Mouse (Mus musculus): ENCODE results near the gene Agmat.
A peak's percentile ranks its signal among the peaks of the same experiment; 100 is the strongest.
"Not testable (repeated sequence)": the region's sequence is repeated elsewhere in the genome, so short reads cannot be mapped to it uniquely, and the experiment has no call there.

Agmat gene

DNA sequence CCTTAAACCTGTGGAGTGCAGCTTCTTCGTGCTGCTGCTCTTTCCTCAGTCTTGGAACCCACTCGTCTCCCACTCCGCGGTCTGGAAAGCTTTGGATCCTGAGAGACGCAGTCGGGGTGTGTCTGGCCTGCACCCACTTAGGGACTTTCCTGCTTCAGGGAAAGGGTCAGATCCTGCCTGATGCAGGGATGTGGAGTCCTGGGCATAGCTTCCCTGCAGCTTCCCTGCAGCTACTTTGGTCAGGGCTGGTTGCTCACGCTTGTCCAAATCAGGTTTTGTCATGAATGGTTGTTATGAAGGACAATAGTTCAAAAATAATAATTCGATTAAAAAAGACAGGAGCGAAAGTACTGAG is 11.3 kb upstream of the Agmat start:
- DNase-seq (ENCODE audit: low spot score in 2 of 2) = no peak

DNA sequence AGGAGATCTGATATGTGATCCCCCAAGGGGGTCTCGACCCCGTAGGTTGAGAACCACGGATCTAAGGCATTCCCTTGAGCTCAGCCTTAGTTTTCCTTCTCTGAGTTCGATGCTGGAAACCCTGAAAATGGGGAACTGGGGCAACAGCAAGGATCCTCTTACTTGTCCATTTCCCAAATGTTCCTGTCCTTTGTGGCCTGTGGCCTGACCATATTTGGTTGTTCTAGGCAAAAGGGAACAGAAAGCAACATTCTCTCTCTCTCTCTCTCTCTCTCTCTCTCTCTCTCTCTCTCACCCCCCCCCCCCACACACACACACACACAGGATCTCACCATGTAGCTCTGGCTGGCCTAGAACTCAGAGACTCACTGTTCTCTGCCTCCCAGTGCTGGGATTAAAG is 9.6 kb upstream of the Agmat start:
- DNase-seq (ENCODE audit: low spot score in 2 of 2) = no peak

DNA sequence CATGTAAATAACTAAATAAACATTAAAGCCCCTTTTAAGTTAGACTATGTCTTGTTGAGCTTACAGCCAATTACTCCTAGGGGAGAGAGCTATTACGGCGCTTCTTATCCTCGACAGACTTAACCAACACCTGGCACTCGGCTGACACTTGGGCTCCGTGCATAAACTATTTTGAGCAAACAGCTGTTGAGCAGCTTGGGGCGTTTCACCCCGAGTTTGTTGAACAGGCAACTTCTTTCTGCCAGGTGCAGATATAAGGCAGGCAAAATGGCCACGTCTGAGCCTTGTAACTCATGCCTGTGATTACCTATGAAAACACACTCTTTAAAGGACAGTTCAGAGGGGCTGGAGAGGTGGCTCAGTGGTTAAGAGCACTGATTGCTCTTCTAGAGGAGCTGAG is 8.5 kb upstream of the Agmat start:
- DNase-seq (ENCODE audit: low spot score in 2 of 2) = no peak

DNA sequence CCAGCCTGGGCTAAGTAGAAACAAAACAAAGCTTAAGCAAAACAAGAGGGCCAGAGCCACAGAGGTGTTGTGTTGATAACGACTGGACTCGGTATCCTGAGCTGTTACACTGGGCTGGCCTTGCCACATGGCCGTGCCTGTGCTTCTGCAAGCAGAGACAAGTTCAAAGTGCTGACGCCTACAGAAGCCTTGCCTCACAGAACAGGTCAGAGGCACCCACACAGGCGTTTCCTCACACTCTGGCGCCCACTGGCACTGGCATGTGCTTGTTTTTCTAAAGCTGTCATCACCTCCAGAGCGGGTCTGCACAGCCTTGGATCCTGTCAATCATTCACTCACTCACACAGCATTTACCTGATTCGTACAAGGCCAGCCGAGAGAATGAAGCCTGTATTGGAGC is 4.6 kb upstream of the Agmat start:
- no peak for DNase-seq (ENCODE audit: low spot score in 2 of 2)

DNA sequence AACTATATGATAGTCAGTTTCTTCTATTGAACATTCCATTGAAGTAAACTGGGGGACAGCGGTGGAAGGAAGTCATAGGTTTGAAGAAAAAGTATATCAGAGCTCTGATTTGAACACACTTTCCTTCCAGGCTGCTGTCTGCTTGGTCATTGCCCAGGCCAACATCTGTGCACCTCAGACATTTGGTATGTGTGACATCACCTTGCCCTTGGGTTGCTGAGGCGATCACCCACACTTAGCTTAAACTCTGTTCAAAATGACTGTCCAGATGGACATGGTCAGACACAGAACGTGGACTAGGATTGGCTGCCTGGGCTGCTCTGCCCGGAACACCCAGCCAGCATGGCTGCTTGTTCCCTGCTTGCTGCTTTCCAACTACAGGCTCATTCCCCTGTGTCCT is 4.1 kb upstream of the Agmat start:
- DNase-seq (ENCODE audit: low spot score in 2 of 2) = no peak

DNA sequence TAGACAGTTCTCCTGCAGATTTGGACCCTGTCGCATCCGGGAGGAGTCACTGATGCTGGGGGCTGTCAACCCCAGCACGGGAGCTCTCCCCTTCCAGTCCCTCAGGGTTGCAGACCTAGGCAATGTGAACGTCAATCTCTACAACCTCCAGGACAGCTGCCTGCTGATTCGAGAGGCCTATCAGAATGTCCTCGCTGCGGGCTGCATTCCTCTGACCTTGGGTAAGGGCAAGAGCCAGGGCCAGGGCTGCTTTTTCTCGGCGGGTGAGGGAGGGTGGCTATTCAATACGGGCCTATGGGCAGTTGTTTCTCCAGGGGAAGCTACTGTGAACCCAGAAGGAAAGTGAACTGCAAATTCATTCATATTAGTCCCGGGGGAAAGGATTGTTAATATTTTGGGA is 3.1 kb downstream of the Agmat start:
- DNase-seq (ENCODE audit: low spot score in 2 of 2) = no peak

DNA sequence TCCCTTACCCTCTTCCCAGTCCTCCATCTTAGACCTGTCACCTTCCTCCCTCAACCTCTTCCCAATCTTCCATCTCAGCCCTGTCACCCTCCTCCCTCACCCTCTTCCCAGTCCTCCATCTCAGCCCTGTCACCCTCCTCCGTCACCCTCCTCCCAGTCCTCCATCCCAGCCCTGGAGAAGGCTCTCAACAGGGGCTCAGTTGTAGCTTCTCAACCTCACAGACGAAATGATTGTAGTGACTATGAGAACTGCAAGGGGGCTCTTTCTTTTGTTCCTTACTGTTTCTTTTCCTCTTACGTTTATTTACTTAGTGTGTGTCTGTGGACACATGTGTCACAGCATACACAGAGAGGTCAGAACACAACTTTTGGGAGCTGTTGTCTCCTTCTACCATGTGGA is 4.4 kb downstream of the Agmat start:
- no peak for DNase-seq (ENCODE audit: low spot score in 2 of 2)

DNA sequence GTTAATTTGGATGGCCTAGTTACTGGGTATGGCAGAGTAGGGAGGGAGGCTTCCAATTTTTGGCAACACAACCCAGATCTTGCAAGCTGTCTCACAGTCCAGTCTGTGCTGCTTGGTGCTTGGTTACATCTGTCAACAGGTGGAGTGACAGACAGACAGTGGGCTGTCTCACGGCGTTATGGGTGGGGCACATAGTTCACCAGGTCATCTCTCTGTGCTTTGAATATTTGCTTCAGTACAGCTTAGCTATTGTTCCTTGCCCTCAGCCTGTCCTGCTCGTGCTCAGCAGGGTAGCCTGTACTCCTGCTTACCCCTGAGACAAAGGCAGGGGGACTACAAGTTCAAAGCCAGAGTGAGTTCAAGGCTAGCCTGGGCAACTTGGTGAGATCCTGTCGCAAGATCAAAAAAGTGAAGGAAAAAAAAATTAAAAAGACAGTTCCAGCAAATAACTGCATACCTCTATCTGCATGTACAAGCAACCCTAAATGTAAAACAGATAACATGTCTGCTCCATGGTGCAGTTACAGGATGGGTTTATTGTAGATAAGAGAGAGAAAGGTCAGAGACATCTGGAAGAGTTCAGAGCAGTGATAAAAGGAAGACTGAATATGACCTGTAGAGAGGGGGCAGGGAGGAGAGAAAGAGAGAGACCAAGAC is 5.1 kb downstream of the Agmat start:
- DNase-seq (ENCODE audit: low spot score in 2 of 2) = no peak

DNA sequence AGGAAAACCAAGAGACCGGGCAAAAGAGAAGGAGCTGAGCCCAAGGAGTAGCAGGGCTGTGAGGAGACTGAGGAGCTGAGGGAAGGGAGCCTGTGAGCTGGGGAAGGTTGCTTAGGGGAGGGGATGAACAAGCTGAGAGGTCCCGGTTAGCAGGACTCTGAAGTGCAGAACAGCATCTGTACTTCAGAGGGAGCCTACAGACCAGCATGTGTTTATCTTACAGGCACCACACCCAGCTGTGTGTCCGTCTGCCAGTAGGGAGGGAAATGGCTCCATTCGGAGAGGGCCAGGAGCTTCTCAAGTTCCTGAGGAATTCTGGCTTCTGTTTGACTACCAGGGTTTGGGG is 5.6 kb downstream of the Agmat start:
- DNase-seq (ENCODE audit: low spot score in 2 of 2) = no peak

DNA sequence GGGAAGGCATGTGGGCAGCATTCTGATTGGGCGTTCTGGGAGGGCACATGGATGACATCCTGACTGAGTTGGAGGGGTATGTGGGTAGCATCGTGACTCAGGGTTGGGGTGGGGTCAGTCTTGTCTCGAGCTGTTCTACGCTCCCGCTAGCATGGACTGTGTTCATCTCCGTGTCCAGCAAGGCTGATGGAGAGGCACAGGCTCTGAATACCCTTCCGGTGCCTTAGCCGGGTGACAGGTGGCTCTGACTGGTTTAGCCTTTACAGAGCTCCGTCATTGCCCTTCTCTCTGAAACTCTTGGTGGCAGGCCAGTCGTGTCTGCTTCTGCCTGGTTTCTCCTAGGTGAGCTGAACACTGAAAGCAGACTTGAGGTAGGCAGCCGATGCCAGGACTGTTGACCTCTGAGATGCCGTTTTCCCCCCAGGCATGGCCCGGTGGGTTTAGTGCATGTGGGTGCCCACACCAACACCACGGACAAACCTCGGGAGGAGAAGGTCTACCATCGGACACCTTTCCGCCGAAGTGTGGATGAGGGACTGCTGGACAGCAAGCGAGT is 9.0 kb downstream of the Agmat start:
- DNase-seq (ENCODE audit: low spot score in 2 of 2) = no peak

DNA sequence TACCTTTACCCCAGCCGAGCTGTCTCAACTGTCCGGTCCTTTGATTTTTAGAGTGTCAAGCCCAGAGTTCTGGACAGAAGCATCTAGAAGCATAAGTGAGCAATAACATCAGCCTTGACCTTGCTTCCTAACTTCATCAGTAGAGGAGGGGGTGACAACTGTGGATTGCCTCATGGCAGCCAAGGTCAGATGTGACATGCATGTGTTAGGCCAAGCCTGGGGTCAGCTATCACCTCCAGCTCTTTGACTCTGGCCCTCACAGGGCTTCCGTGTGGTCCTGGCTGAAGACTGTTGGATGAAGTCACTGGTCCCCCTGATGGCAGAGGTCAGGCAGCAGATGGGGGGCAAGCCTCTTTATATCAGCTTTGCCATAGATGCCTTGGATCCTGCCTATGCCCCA is 10.7 kb downstream of the Agmat start:
- no peak for DNase-seq (ENCODE audit: low spot score in 2 of 2)

DNA sequence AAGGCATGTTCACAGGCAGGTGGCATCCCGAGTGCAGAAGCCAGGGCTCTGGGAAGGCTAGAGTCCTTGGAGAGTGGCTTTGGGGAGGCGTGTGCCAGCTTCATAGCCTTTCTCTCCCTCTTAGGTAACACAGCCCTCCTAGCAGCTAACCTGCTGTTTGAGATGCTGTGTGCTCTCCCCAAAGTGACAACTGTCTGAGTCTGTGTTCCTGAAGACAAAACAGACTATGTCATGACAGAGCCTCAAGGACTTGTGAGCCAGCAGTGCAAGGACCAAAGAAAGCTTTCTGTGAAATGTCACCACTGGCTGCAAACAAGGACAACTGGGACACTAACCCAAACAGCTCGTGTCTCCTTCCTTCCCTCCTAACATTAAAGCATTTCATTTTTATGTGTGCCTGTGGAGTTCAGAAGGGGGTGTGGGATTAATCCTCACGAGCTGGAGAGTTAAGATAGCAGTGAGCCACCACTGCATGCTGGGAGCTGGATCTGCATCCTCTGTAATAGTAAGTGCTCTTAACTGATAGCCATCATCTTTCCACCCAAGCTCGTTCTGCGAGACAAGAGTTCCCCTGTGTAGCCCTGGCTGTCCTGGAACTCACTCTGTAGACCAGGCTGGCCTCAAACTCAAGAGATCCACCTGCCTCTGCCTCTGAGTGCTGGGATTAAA is 12.5 kb downstream of the Agmat start:
- DNase-seq (ENCODE audit: low spot score in 2 of 2) = no peak

DNA sequence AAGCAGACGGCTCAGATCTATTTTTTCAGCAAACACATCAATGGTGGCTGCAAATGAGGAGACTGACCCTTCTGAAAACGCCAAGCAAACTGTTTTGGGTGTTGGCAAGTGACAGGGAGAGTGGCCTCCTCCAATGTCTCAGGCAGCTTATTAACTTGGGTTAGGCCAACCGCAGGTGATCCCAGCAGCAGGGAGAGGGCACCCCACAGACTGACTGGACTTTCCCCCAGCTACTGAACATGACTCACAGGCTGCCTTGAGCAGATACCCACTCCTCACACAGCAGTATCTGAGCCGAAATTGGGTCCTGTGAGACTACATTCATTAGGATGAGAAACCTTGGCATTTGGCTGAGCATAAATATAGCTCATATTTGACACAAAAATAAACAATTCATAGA is 14.5 kb downstream of the Agmat start:
- no peak for DNase-seq (ENCODE audit: low spot score in 2 of 2)

DNA sequence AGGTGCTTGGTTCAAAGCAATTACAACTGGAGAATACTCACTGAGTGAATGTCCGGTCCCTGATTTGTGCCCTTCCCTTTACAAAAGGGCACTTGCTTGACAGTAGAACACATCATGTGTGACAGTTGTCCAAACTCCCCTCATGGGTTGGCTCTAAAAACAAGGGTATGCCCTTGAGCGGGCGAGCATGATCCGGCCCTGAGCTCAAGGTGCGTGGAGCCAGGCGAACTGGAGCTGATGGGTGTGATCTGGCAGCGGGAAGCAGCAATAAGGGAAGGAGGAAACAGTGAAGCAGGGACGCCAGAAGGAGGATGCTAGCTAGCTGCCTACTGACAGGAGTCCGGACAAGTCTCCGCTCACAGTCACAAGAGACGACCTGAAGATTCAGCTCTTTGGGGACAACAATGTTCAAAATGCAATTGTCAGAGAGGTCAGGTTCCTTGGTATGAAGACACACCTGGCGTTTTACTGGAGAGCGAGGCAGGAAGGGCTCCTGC is 15.7 kb downstream of the Agmat start:
- no peak for DNase-seq (ENCODE audit: low spot score in 2 of 2)

DNA sequence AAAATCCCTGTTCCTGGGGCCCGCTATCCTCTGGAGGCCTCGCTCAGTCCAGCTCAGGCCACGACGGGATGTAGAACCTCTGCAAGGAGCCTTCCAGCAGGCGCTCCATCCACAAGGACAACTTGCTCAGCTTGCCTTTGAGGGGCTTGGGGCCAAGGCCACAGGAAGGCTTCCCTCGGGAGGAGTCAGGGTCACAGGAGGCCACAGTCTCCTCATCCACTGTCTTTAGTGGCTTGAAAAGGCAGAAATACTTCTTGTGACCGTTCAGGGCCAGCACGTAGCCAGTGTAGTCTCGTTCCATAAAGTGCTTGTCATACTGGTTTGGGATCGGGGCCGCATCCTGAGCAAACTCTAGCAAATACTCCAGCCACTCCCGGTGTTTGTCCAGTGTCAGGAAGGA is 17.0 kb downstream of the Agmat start:
- no peak for DNase-seq (ENCODE audit: low spot score in 2 of 2)

DNA sequence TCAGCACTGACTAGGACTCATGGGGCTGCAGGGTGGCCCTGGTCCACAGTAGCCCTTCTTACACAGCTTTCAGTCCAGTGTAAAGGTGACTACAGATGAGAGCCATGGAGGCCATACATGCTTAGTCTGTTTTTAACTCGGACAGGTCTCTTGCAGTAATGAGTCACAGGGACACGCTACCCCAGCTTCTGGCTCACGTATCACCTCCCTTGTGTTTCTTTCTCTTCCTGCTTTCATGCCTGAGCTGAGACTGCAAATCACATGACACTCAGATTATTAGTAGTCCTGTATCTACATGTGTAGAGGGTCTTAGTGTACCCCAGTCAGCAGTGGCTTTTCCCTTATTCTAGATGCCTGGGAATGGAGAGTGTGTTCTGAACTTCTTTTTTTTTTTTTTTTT is 18.5 kb downstream of the Agmat start:
- no peak for DNase-seq (ENCODE audit: low spot score in 2 of 2)

DNA sequence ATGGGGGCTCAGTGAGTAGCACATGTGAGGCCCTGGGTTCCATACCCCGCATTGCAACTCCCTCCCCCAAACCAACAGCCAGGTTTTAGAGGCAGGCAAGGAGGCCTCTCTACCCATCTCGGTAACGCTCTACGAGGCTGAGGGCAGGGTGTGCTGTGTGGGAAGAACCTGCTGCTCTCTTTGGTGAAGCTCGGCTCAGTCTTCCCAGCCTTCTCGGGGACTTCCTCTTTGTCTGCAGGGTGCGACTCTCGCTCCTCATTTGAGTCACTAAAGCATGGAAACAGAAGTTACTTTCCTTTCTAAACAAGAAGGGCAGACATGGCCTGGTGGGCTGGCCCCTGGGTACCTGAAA is 19.8 kb downstream of the Agmat start:
- DNase-seq (ENCODE audit: low spot score in 2 of 2) = no peak

DNA sequence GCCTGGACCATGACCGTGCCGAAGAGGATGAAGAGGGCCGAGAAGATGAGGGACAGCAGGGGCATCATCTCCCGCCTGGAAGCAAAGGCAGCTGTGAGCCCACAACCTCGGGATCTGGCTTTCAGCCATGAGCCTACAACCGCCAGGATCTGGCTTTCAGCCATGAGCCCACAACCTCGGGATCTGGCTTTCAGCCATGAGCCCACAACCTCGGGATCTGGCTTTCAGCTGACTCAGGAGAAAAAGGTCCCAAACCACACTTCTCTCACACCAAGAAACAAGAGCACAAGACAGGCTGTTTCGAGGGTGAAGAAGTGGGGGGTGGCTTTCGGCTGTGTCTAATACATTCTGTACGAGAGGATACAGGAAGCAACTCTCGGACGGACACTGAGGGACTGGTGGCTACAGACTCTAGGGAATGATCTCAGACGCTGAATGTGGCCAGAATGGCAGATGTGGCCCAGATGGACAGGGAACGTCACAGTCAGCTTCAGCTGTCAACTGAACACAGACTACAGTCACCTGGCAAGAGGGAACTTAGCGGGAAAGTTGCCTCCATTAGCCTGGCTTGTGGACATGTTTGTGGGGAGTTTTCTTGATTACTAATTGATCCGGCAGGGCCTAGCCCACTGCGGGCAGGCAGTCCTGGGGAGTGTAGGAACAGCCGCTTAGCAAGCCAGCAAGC is 20.3 kb downstream of the Agmat start:
- DNase-seq (ENCODE audit: low spot score in 2 of 2) = peak in 1 of 2 experiments; percentile 56

DNA sequence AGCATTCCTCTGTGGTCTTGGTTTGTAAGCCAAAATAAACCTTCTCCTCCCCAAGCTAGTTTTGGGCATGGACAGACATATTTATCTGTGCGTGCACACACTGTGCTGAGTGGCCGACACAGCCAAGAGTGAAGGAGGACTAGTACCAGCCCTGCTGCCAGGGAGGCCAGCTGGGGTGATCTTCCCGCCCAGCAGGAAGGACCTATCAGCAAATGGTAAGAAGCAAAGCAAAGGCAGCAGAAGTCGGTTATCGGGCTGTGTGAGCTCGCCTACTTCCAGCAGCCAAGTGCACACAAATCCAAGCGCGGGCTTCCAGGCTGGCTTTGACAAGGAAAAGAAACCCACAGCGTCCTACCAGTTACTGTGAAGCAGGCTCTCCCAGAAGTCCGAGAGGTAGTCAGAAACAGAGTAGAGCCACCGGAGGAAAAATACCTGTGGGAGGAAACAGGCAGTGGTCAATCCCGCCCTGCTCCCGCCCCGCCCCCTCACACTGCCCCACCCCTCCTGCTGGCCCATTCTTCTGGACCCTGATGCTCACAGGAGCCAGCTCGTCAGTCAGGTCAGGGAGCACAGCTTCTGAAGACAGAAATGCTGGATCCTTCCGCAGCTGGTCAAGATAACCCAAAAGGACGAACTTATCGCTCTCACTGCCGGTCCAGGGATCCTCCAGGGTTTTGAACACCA is 21.0 kb downstream of the Agmat start:
- peak in 1 of 2 experiments; percentile 33 for DNase-seq (ENCODE audit: low spot score in 2 of 2)

DNA sequence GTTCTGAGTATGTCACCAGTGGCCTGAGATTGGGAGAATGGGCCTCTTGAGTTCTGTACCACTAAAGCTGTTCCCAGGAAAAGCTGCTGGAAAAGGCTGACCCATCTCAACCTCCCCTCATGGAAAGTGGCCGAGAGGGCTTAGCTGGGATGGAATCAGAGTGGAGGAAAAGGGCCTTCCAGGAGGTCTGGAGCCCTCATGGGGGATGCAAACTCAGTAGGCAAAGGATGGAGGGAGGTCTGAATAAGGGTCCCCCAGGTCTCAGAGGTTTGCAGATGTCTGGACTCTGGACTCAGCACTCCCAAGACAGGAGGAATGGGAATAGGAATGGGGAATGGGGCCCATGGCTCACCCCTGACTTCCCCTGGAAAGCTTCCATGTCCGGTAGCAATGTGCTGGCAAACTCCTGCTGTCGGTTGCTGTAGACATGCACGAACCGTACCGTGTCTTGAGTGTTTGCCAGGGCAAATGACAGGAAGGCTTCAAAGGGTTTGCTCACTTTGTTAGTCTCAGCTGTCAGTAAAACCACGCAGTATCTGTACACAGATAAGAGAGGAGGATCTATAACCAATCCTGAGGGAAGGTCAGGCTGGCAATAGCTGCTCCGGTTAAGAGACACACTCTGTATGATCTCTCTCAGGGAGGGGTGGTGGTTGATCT is 23.2 kb downstream of the Agmat start:
- no peak for DNase-seq (ENCODE audit: low spot score in 2 of 2)

DNA sequence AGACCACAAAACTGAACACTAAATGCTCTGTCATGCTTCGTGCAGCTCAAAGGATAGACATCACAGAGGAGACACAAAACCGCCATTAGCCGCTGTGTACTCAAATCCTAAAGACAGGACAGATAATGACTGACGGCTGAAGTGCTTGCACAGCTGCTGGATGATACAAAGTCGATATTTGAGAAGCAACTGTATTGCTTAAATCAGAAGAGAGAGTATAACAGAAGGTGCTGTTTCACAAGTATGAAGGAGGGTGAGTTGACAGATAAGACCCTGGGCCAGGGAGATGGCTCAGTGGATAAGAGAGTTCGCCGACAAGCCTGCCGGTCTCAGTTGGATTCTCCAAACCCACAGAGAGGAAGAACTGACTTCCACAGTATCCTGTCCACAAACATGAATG is 25.4 kb downstream of the Agmat start:
- no peak for DNase-seq (ENCODE audit: low spot score in 2 of 2)

DNA sequence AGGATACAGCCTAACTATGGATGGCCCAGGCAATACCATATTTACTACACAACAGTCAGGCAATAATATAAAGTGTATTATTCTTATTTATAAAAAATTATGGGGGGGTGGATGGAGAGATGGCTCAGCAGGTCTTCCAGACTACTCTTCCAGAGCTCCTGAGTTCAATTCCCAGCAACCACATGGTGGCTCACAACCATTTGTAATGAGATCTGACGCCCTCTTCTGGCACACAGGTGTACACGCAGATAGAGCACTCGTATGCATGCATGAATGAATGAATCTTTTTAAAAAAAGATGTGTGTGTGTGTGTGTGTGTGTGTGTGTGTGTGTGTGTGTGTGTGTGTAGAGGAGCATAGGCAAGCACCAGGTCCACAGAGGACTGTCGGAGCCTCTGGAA is 26.5 kb downstream of the Agmat start:
- not testable (repeated sequence) for DNase-seq (ENCODE audit: low spot score in 2 of 2)

Measured in left cerebral cortex, adult 9 months (tissue).